Mouse (Mus musculus) liver (tissue): ENCODE data around the gene Slc35b3.

Source experiments
- DNase-seq: peaks from one replicate; pipeline ENCODE4 v3.0.0-alpha.2; 2020; ENCODE audit warnings: mixed read lengths

Slc35b3 gene

GRCm38 (mm10) chr13:38960063-38961050 lies at the start of gene Slc35b3:
Gene Slc35b3, minus strand, starts transcription at chr13:38960875.
- peak; percentile 90 for DNase-seq

GRCm38 (mm10) chr13:39010280-39010679 lies 49.6 kb upstream of the Slc35b3 start:
- DNase-seq: no peak

GRCm38 (mm10) chr13:39003101-39003762 lies 42.6 kb upstream of the Slc35b3 start:
- DNase-seq: no peak

- no peak for DNase-seq
Observed at GRCm38 (mm10) chr13:39002424-39002823, 41.7 kb upstream of the Slc35b3 start.

GRCm38 (mm10) chr13:39001434-39001833 lies 40.8 kb upstream of the Slc35b3 start:
- no peak for DNase-seq

GRCm38 (mm10) chr13:38998958-38999357 lies 38.3 kb upstream of the Slc35b3 start:
- DNase-seq: no peak

GRCm38 (mm10) chr13:38992529-38992928 lies 31.9 kb upstream of the Slc35b3 start:
- DNase-seq: no peak

GRCm38 (mm10) chr13:38983751-38984150 lies 23.1 kb upstream of the Slc35b3 start:
- no peak for DNase-seq

GRCm38 (mm10) chr13:38980900-38981299 lies 20.2 kb upstream of the Slc35b3 start:
- no peak for DNase-seq

GRCm38 (mm10) chr13:38976978-38977377 lies 16.3 kb upstream of the Slc35b3 start:
- DNase-seq: no peak

- no peak for DNase-seq
Observed at GRCm38 (mm10) chr13:38975853-38976252, 15.2 kb upstream of the Slc35b3 start.

GRCm38 (mm10) chr13:38972602-38973001 lies 11.9 kb upstream of the Slc35b3 start:
- DNase-seq: no peak

- DNase-seq: no peak
Observed at GRCm38 (mm10) chr13:38971047-38971446, 10.4 kb upstream of the Slc35b3 start.

GRCm38 (mm10) chr13:38967518-38967917 lies 6.8 kb upstream of the Slc35b3 start:
- no peak for DNase-seq

- peak; percentile 8 for DNase-seq
Observed at GRCm38 (mm10) chr13:38966922-38967448, 6.3 kb upstream of the Slc35b3 start.

GRCm38 (mm10) chr13:38962771-38963170 lies 2.1 kb upstream of the Slc35b3 start:
- DNase-seq: no peak

- DNase-seq: no peak
Observed at GRCm38 (mm10) chr13:38958037-38958436, 2.6 kb downstream of the Slc35b3 start.

GRCm38 (mm10) chr13:38946296-38947012 lies 14.2 kb downstream of the Slc35b3 start:
- DNase-seq: no peak

- DNase-seq: no peak
Observed at GRCm38 (mm10) chr13:38945767-38946166, 14.9 kb downstream of the Slc35b3 start.

- DNase-seq: no peak
Observed at GRCm38 (mm10) chr13:38944951-38945350, 15.7 kb downstream of the Slc35b3 start.

GRCm38 (mm10) chr13:38941786-38942185 lies 18.9 kb downstream of the Slc35b3 start:
- no peak for DNase-seq

GRCm38 (mm10) chr13:38941280-38941679 lies 19.4 kb downstream of the Slc35b3 start:
- no peak for DNase-seq

- no peak for DNase-seq
Observed at GRCm38 (mm10) chr13:38938433-38938832, 22.2 kb downstream of the Slc35b3 start.
